In genomic region chr12:76710351-76711100, GRCm38 (mm10) we compare ENCODE assay signal across 8 mouse cellular contexts. TPM values are rescaled to one million over a fixed set of nuclear protein-coding genes. Genes with fewer than 3 reads are reported as not detected.
DNase-seq lines count a peak whose midpoint lies in the region; ATAC-seq lines count a peak whose summit lies in the region.

Gene Sptb (minus strand): TSS chr12:76710547.

- 2% methylated on average over 40 of the region's 40 CpGs for WGBS in lung, embryonic 15.5 days

- peak within 1 kb of the TSS; percentile 54 for H3K9ac ChIP-seq in lung, embryonic 15.5 days

- peak within 1 kb of the TSS; percentile 60 for H3K4me3 ChIP-seq in lung, embryonic 15.5 days

- H3K4me2 ChIP-seq in lung, embryonic 15.5 days = peak within 1 kb of the TSS; percentile 100

- DNase-seq in ZHBTc4 (ENCODE audit: low read depth, low spot score) = peak; percentile 85
- peak; percentile 98 for DNase-seq in cerebellum, adult 9-10 months
- DNase-seq in forelimb bud, embryonic 11.5 days (ENCODE audit: low read depth, low spot score) = peak; percentile 43
- DNase-seq in heart, postnatal 4 days = peak; percentile 72
- DNase-seq in layer of hippocampus, adult 8-10 months (ENCODE audit: low spot score in 2 of 2) = peak; percentile 37 to 51
- peak; percentile 10 for DNase-seq in urinary bladder, postnatal 25 days (ENCODE audit: low spot score)

- H3K27ac ChIP-seq in lung, embryonic 15.5 days = no peak within 1 kb of the TSS

- peaks cover 59% of the 10 kb centered on the region for H3K27me3 ChIP-seq in lung, embryonic 15.5 days

- H3K4me1 ChIP-seq in lung, embryonic 15.5 days = peaks cover 17% of the 10 kb centered on the region

- ATAC-seq in lung, embryonic 15.5 days (ENCODE audit: borderline replicate concordance, extremely low read depth, low FRiP score, low TSS enrichment) = peak; percentile 65
- peak; percentile 21; the same call in 1 of the 2 replicates for ATAC-seq in neutrophil, adult 5-6 weeks (ENCODE audit: extremely low read depth, insufficient number of reproducible peaks, low FRiP score, poor library complexity, severe bottlenecking)

- no peaks in the 10 kb centered on the region for H3K9me3 ChIP-seq in lung, embryonic 15.5 days

- no peaks in the 10 kb centered on the region for H3K36me3 ChIP-seq in lung, embryonic 15.5 days

RNA-seq across cellular contexts. Expression of gene Sptb, which starts in this region (rescaled TPM):
- total RNA-seq in heart, postnatal 4 days (2021) = 10 to 100 TPM; 62.2 to 62.6 TPM
- total RNA-seq in layer of hippocampus, adult 8-10 months (2022) = 100 to 1,000 TPM; 114 to 133 (median 126) TPM
- polyA plus RNA-seq in lung, embryonic 15.5 days (2015; fragmentation: Nextera tagmentation; extraction: Ambion mirVana) = 0.91 and 1.2 TPM in 2 replicates
- total RNA-seq in neutrophil, adult 5-6 weeks (2017) = 1.4 and 2.0 TPM in 2 replicates

Comparison
In these comparisons a context has a peak if more than half of its experiments do, and no peak if none do; other contexts are left out.
1. RNA of gene Sptb (total RNA-seq): 114 to 133 TPM in layer of hippocampus, adult 8-10 months and 62.2 to 62.6 TPM in heart, postnatal 4 days; 1.4 to 2.0 TPM in neutrophil, adult 5-6 weeks; every median in the first group is over 10 times any median in the second.
2. DNase-seq: peak in every context shown above with its lines; median percentile 98 in cerebellum, adult 9-10 months; 85 in ZHBTc4; 72 in heart, postnatal 4 days; 44 in layer of hippocampus, adult 8-10 months; 43 in forelimb bud, embryonic 11.5 days; 10 in urinary bladder, postnatal 25 days.